Mouse (Mus musculus): Measurements from ENCODE around the gene Ube2u. TPM values are rescaled to one million over a fixed set of nuclear protein-coding genes. Genes with fewer than 3 reads are reported as not detected.

The Ube2u gene
- polyA plus RNA-seq, 1 experiment from 2014 or later = 0.15 TPM

GRCm38 (mm10) chr4:100588236-100589206 is 109.9 kb downstream of the Ube2u start:
- peak overlapping the region; percentile 65 for H3K4me2 ChIP-seq (replicated peaks)
- ATAC-seq = peak; percentile 86
- no peaks in the 10 kb centered on the region for H3K27me3 ChIP-seq (replicated peaks)
- WGBS = 3% methylated on average over 21 of the region's 21 CpGs
- H3K4me1 ChIP-seq (replicated peaks) = no peaks in the 10 kb centered on the region
- peak overlapping the region; percentile 22 for H3K4me3 ChIP-seq (replicated peaks)
- H3K9me3 ChIP-seq = no peaks in the 10 kb centered on the region
- H3K36me3 ChIP-seq = no peaks in the 10 kb centered on the region
- no peak overlapping the region for H3K9ac ChIP-seq
- H3K27ac ChIP-seq = no peak overlapping the region

GRCm38 (mm10) chr4:100595771-100596170 is 117.1 kb downstream of the Ube2u start:
- no peaks in the 10 kb centered on the region for H3K9me3 ChIP-seq
- H3K4me2 ChIP-seq (replicated peaks) = no peak overlapping the region
- no peak overlapping the region for H3K9ac ChIP-seq
- no peaks in the 10 kb centered on the region for H3K4me1 ChIP-seq (replicated peaks)
- WGBS = 87% methylated on average over 4 of the region's 4 CpGs
- H3K4me3 ChIP-seq (replicated peaks) = no peak overlapping the region
- no peak overlapping the region for H3K27ac ChIP-seq
- H3K36me3 ChIP-seq = no peaks in the 10 kb centered on the region
- ATAC-seq = no peak
- no peaks in the 10 kb centered on the region for H3K27me3 ChIP-seq (replicated peaks)

- no peak overlapping the region for H3K4me2 ChIP-seq (replicated peaks)
- no peaks in the 10 kb centered on the region for H3K36me3 ChIP-seq
- no peaks in the 10 kb centered on the region for H3K4me1 ChIP-seq (replicated peaks)
- H3K27me3 ChIP-seq (replicated peaks) = no peaks in the 10 kb centered on the region
- no peak for ATAC-seq
- no peak overlapping the region for H3K27ac ChIP-seq
- no peak overlapping the region for H3K4me3 ChIP-seq (replicated peaks)
- H3K9me3 ChIP-seq = no peaks in the 10 kb centered on the region
- no peak overlapping the region for H3K9ac ChIP-seq
- 79% methylated on average over 5 of the region's 5 CpGs for WGBS
Measured at GRCm38 (mm10) chr4:100596630-100597029, 118.0 kb downstream of the Ube2u start.

- 84% methylated on average over 4 of the region's 4 CpGs for WGBS
- H3K27ac ChIP-seq = no peak overlapping the region
Measured at GRCm38 (mm10) chr4:100597049-100597448, 118.4 kb downstream of the Ube2u start.

More at GRCm38 (mm10) chr4:100597049-100597448, 118.4 kb downstream of the Ube2u start:
- no peaks in the 10 kb centered on the region for H3K9me3 ChIP-seq
- no peak for ATAC-seq
- H3K4me2 ChIP-seq (replicated peaks) = no peak overlapping the region
- no peaks in the 10 kb centered on the region for H3K27me3 ChIP-seq (replicated peaks)
- no peak overlapping the region for H3K9ac ChIP-seq
- no peak overlapping the region for H3K4me3 ChIP-seq (replicated peaks)
- H3K36me3 ChIP-seq = no peaks in the 10 kb centered on the region
- H3K4me1 ChIP-seq (replicated peaks) = no peaks in the 10 kb centered on the region
